Mouse (Mus musculus): ENCODE data around the gene Tatdn3.

GRCm38 (mm10) chr1:191073001-191073400, 10.3 kb upstream of the Tatdn3 start:
- TF ChIP-seq CTCF (IDR thresholded peaks at IDR 0.05) = no peak
- TF ChIP-seq EP300 (IDR thresholded peaks at IDR 0.05) = no peak

All from lung, postnatal 0 days (tissue).